Mouse (Mus musculus) kidney, adult 18-20 months (tissue): ENCODE results near the gene Kcnn4.
"Not testable (repeated sequence)": the region's sequence is repeated elsewhere in the genome, so short reads cannot be mapped to it uniquely, and the experiment has no call there.

Experiments
- DNase-seq: peaks from one replicate; pipeline ENCODE4 v3.0.0; 2021

The Kcnn4 gene

GRCm38 (mm10) chr7:24394054-24394453 is 24.0 kb downstream of the Kcnn4 start:
- no peak for DNase-seq

GRCm38 (mm10) chr7:24394475-24395161 is 24.6 kb downstream of the Kcnn4 start:
- DNase-seq, result no peak

GRCm38 (mm10) chr7:24396832-24397231 is 26.8 kb downstream of the Kcnn4 start:
- no peak for DNase-seq

GRCm38 (mm10) chr7:24398364-24398913 is 28.4 kb downstream of the Kcnn4 start:
- no peak for DNase-seq

GRCm38 (mm10) chr7:24399256-24400081 is 29.4 kb downstream of the Kcnn4 start, which contains the start of gene Smg9:
TSS of gene Smg9 (plus strand) at chr7:24399619.
- peak; percentile 94 for DNase-seq

- DNase-seq, result no peak
These were observed 30.0 kb downstream of the Kcnn4 start for GRCm38 (mm10) chr7:24400082-24400452.

GRCm38 (mm10) chr7:24400489-24400888 is 30.4 kb downstream of the Kcnn4 start:
- DNase-seq, result not testable (repeated sequence)

GRCm38 (mm10) chr7:24402851-24403250 is 32.8 kb downstream of the Kcnn4 start:
- no peak for DNase-seq

GRCm38 (mm10) chr7:24405649-24406048 is 35.6 kb downstream of the Kcnn4 start:
- no peak for DNase-seq

GRCm38 (mm10) chr7:24406528-24407344 is 36.7 kb downstream of the Kcnn4 start:
- DNase-seq, result peak; percentile 79

- no peak for DNase-seq
These were observed 38.1 kb downstream of the Kcnn4 start for GRCm38 (mm10) chr7:24408186-24408585.

- no peak for DNase-seq
These were observed 40.1 kb downstream of the Kcnn4 start for GRCm38 (mm10) chr7:24410123-24410522.

GRCm38 (mm10) chr7:24410831-24411230 is 40.8 kb downstream of the Kcnn4 start:
- no peak for DNase-seq

GRCm38 (mm10) chr7:24413630-24414029 is 43.6 kb downstream of the Kcnn4 start:
- DNase-seq, result no peak

- DNase-seq, result no peak
These were observed 45.2 kb downstream of the Kcnn4 start for GRCm38 (mm10) chr7:24415261-24415660.

GRCm38 (mm10) chr7:24419579-24419978 is 49.5 kb downstream of the Kcnn4 start:
- DNase-seq, result no peak

- DNase-seq, result no peak
These were observed 51.6 kb downstream of the Kcnn4 start for GRCm38 (mm10) chr7:24421648-24422047.

GRCm38 (mm10) chr7:24422251-24422650 is 52.2 kb downstream of the Kcnn4 start:
- peak; percentile 41 for DNase-seq

- no peak for DNase-seq
These were observed 53.2 kb downstream of the Kcnn4 start for GRCm38 (mm10) chr7:24423107-24423763.

- peak; percentile 27 for DNase-seq
These were observed 54.1 kb downstream of the Kcnn4 start for GRCm38 (mm10) chr7:24423956-24424732.

GRCm38 (mm10) chr7:24425919-24426318 is 55.9 kb downstream of the Kcnn4 start:
- no peak for DNase-seq

- DNase-seq, result no peak
These were observed 57.1 kb downstream of the Kcnn4 start for GRCm38 (mm10) chr7:24427168-24427567.
